Mouse (Mus musculus) layer of hippocampus, postnatal 10 days (tissue): ENCODE measurements around the gene Car14. TPM values are rescaled to one million over a fixed set of nuclear protein-coding genes. Genes with fewer than 3 reads are reported as not detected.
"Not testable (repeated sequence)": the region's sequence is repeated elsewhere in the genome, so short reads cannot be mapped to it uniquely, and the experiment has no call there.

Experiments used
- DNase-seq, 2 experiments: peaks; one replicate each; pipeline ENCODE4 v3.0.0; 2021; ENCODE audit warnings: low spot score in 2 of 2
- total RNA-seq, 2 experiments: library from RNA; stranded (reverse); gene quantifications; 2 replicates each; pipeline ENCODE4 v1.2.3; 2021

Gene Car14
- total RNA-seq, 2 experiments from 2014 or later, result 2.5 to 4.4 TPM

DNA sequence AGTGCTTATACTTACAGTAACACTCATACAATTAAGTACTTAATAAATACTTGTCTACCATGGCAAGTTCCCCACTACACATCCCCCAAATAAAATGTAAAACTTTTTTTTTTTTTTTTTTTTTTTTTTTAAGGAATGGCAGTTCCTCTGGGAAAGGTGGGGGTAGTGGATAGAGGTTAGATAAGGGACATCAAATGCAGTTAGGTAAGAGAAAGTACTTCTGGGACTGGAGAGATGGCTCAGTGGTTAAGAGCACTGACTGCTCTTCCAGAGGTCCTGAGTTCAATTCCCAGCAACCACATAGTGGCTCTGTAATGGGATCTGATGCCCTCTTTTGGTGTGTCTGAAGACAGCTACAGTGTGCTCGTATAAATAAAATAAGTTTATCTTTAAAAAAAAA, 47.4 kb downstream of the Car14 start:
- not testable (repeated sequence) for DNase-seq

DNA sequence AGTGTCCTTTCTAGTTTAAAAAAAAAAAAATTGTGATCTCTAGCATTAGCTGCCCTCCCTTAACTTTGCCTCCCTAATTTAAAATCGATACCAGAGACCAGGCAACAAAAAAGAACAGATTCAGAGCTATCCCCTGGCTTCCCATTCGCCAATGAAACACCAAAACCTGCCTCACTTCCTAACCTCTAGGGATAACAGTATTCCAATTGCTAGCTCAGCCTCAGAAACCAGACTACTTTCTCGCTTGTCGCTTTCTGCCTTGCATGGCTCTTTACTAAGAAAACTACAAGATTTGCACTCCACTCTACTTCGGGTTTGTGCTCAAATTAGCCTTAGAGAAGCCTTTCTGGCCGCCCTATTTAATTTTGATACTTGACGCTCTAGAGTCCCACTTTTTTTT, 48.4 kb downstream of the Car14 start:
- no peak for DNase-seq

DNA sequence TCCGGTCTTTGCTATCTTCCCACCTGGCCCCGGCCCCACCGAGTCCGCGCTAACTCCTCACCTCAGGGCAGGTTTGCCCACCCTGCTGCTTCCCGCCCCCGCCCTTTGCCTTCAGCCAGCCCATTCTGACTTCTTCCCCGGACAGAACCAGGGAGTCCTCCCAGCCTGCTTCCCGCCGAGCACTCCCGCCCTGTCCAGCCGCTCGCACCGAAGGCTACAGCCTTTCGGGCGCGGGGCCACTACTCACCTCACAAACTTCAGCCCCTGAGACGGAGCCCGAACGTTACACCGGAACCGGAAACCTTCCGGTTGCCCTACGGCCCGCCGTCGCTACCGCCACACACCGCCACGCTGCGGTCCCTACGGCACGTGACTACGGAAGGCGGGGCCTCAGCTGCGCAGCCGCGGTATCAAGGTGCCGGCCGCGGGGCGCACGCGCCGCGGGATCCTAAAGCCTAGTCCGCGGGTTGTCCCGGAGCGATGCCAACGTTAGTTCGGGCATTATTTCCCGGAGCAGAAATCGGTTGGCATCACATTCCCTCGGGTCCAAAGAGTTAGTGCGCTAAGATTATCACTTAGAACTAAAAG, 48.9 kb downstream of the Car14 start, which contains the start of gene Prpf3:
Gene Prpf3 (minus strand): TSS at position 384 of the 588 bp plus-strand sequence.
- peak; percentile 90 to 94 for DNase-seq

DNA sequence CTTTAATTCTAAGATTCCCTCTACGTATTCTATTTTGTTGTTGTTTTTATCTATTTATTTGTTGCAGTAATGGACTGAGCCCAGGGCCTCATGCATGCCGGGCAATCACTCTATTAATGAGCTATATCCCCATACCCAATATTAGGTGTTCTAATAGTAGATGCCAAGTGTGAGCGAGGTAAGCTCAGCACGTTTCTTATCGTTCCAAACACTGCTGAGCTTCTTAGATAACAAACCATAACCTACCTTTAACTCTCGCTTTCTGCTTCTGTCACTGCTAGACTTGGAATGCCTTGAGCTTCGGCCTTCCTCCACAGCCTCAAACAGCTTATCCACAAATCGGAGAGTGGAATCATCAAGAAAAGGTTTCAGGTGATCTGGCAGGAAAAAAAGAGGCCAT, 53.2 kb downstream of the Car14 start:
- no peak for DNase-seq

DNA sequence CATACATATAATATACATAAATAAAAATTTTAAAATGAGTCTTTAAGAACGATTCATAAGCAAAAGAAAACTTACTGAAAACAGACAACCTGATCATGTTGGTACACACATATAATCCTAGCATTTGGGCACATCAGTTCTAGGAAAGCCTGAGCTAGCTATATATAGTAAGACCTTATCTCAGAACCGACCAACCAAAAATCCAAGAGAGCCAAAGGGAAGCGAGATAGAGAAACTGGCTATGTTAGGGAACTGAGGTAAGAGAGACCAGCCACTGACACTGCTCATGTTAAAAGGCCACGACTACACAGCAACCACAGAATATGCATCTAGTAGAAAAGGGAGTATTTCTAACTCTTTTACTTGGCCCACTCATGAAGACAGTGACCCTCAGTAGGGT, 53.9 kb downstream of the Car14 start:
- no peak for DNase-seq

Other genes with a start within 250 kb of the Car14 start
- 10 to 100 TPM; 68.0 TPM for gene Mcl1, start 245.9 kb downstream of the Car14 start, total RNA-seq
- gene Adamtsl4, start 216.8 kb downstream of the Car14 start, total RNA-seq, result under 1 TPM; 0.69 to 0.94 TPM
- 10 to 100 TPM in 1 of 2 experiments, 1 to 10 TPM in 1; 9.6 to 11.9 TPM for gene Ecm1, start 165.1 kb downstream of the Car14 start, total RNA-seq
- gene Tars2, start 144.5 kb downstream of the Car14 start, total RNA-seq, result 10 to 100 TPM; 38.0 to 39.8 TPM
- gene Rprd2, start 85.8 kb downstream of the Car14 start, total RNA-seq, result 10 to 100 TPM; 57.2 to 63.9 TPM
- 10 to 100 TPM; 26.0 to 26.4 TPM for gene Prpf3, start 48.8 kb downstream of the Car14 start, total RNA-seq
- gene Mrps21, start 33.2 kb downstream of the Car14 start, total RNA-seq, result 100 to 1,000 TPM; 147 to 175 TPM
- gene Ciart, start 22.4 kb downstream of the Car14 start, total RNA-seq, result 1 to 10 TPM; 6.5 to 8.9 TPM
- 10 to 100 TPM in 1 of 2 experiments, 1 to 10 TPM in 1; 9.4 to 10.2 TPM for gene BC028528, start 12.7 kb downstream of the Car14 start, total RNA-seq
- 100 to 1,000 TPM in 1 of 2 experiments, 10 to 100 TPM in 1; 97.7 to 102 TPM for gene Aph1a, start 10.7 kb downstream of the Car14 start, total RNA-seq
- 100 to 1,000 TPM; 103 to 105 TPM for gene Anp32e, start 24.6 kb upstream of the Car14 start, total RNA-seq
- 10 to 100 TPM; 50.2 to 56.5 TPM for gene Plekho1, start 91.3 kb upstream of the Car14 start, total RNA-seq
- 10 to 100 TPM; 41.9 to 42.2 TPM for gene Vps45, start 153.8 kb upstream of the Car14 start, total RNA-seq
- 10 to 100 TPM; 17.7 to 21.0 TPM for gene Otud7b, start 199.8 kb upstream of the Car14 start, total RNA-seq